Mouse (Mus musculus): ENCODE measurements around the gene Map2k5. TPM values are rescaled to one million over a fixed set of nuclear protein-coding genes. Genes with fewer than 3 reads are reported as not detected.

Gene Map2k5
- polyA plus RNA-seq, 2 experiments from 2014 or later: 9.1 to 12.8 TPM

DNA sequence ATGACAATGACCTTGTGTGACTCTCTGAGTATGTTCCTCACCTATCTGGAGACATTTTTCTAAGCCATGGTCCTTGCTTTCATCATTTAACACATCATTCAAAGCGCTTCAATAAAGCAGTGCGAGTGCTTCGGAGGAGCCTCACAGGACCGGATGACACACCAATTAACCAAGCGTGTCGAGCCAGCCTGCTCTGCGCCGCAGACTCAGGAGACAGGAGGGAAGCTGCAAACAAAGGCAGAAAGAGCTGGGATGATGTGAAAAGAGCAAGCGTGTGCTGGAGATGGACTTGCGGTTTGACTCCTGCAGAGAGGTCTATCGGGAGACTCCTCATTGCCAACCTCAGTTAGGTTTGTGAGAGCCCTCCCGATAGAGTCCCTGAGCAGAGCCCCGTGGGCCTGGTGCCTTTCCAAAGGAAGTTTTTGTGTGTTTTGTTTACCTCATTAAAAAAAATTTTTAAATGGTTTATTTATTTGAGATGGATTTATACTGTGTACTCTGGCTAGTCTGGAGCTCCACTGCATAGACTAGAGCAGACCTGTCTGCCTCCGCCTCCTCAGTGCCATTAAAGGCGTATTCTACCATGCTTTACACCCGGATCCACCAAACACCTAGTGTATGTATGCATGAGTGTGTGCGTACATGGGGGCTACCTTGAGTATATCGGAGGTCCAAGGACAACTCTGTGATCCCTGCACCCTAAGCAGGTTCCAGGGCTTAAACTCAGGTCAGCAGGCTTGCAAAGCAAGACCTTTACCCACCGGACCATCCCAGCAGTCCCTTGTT lies 126.7 kb downstream of the Map2k5 start:
- no peak for ATAC-seq

DNA sequence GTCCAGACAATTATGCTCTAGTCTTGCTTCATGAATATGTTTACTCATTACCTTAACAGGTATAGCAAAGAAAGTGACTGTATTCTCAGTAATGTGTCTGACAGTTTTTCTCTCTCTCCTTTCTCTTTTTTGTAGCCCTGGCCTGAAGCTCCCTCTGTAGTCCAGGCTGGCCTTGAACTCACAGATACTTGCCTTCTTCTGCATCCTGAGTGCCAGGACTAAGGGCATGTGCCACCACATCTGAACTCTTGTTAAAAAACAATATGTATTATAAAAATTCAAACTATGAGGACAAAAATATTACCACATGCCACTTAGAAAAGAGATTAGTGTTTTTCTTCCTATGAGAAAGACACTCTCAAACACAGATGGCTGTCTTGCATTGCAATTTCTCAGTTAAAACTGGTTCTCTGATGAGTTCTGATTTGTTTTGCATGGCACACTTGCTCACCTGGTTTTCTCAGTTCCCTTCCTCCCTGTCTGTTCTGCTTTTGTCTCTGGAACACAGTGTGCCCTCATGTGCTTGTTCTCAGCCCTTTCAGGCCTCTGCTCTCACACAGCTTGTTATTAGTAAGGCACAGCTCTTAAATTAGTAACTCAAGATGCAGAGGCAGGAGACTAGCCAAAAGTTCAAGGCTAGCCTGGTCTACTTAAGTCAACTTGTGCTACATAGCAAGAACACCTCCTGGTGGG lies 129.5 kb downstream of the Map2k5 start:
- ATAC-seq: no peak

DNA sequence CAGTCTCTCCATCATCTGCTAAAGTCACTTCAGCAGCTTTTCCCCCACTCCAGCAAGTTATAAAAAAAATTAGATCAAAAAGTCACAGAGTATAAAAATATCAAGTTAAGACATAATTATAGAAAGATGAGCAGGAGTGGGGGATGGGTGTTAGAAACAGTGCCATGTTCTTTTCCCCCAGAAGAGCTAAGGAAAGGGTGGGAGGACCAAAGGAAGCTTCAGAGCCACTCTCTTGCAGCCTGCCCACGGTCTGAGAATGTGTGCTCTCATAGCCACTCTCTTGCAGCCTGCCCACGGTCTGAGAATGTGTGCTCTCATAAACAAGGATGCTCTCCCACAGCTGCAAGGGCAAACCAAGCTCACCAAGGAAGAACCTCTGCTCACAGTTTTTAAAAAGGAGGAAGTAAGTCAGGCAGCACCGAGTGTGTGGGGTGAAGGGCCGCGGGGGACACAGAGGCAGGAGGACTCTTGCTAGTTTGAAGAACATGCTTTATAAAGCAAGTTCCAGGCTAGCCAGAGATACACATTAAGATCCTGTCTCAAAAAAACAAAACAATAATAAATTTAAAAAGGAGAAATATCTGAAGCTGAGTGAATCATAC lies 131.0 kb downstream of the Map2k5 start:
- no peak for ATAC-seq

DNA sequence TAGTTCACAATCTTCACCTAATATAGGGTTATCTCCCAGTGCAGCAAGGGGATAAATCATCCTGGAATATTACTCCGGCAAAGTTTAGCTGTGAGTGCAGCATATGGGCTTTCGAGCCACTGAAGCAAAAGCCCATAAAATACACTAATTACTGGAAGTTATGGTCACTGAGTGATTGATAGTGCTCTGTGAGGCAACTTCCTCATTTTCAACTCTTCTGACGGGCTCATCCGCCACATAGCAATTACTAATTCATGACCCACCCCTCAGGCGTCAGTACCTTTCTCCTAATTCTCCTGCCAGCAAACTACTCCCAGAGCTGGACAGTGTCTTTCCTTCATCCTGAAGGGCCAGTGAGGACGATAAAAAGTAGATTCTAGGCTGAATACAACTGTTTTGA lies 135.7 kb downstream of the Map2k5 start:
- no peak for ATAC-seq

DNA sequence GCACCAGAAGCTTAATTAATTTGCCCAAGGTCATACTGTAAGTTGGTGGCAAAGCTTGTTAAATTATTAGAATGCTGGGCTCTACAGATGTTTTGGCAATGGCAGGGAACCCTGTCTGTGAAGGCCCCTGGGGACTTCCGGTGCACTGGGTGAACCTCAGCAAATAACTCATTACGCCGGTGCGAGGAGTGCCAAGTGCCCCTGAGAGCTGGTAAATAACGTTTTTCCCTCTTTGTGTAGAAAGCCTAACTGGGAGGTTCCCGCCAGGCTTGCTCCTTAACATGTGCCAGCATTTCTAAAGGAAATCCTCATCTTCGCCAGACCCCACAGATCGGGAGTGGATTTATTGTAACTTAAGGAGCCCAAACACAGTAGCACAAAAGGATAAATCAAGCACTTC lies 136.5 kb downstream of the Map2k5 start:
- ATAC-seq: no peak

DNA sequence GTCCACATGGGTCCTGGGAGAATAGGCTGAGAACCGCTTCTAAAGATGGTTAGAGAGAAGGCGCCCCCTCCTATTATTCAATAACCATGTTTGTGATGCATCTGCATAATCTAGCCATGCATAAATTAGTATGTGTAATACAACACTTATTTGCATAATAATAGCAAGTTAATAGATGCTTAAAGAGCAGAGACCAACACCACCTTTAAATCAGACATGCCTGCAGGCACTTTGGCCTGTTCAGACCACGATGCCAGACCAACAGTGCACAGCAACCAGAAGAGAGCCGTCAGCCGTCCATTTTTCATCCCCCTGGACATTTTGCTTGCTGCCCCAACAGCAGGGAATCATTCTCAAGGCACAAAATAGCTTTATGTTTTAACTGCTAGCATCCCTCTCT lies 143.3 kb downstream of the Map2k5 start:
- ATAC-seq: no peak

DNA sequence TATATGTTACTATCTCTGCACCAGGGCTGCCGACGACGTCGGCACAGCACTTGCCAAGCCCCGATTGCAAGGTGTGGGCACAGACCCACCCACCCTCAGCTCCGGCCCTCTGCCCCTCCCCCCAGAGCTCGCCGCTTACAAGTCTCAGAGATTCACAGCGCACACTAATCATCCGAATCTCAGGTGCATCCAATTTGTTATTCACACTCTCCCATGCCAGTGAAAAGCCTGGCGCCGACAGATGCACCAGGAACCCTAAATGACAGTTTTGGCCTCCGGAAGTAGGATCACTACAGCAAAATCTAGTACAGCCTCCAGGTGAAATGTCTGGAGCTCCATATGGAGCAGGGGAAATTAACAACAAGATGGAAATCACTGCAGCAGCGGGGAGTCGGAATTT lies 147.4 kb downstream of the Map2k5 start:
- ATAC-seq: no peak

DNA sequence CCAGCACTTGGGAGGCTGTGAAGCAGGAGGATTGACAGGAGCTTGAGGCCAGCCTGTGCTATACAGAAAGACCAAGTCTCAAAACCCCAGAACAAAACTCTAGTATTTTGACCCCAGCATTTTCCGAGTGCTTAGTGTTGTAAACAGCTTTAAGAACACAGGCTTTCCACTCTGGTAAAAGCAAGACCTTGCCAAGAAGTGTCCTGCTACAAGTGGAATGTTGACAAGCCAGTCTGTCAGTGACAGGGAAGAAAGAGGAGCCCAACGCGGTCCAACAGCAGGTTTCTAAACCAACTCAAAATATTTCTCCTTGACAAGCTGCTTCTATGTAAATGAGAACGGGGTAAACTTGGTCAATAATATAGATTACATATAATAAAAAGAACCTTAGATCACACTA lies 148.6 kb downstream of the Map2k5 start:
- no peak for ATAC-seq

DNA sequence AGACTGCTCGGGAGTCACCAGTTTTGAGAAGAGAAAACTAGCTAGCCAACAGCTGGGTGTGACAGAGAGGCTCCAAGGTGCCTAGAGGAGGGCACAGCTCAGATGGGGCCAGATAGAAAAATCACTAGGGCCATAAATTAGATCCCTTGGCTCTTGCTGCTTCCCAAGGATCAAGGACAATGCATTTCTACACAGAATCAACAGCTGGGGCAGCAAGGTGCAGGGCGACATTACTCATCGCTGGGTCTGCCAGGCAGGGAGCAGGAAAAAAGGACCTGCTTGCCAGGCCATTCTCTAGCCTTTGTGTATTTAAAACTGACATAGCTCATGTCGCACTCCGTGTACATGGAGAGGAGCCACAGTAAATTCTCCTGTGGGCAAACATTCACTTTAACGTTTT lies 155.5 kb downstream of the Map2k5 start:
- ATAC-seq: no peak

DNA sequence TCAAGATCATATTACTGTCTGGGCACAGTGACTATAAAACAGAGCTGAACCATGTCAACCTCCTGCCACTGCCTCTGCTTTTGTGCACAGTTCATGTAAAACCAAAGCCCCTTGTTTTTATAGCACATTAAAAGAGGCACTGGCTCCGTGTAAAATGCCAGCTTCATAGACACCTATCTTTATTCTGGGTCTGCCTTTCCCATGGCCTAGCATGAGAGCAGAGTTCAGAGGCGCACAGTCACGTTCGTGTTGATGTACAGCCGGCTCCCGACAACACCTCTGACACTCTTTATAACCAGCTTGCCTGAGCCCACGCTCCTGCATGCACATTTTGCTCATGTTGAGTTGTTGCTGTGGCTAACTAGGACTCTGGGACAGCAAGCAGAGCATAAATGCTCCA lies 157.9 kb downstream of the Map2k5 start:
- ATAC-seq: no peak

DNA sequence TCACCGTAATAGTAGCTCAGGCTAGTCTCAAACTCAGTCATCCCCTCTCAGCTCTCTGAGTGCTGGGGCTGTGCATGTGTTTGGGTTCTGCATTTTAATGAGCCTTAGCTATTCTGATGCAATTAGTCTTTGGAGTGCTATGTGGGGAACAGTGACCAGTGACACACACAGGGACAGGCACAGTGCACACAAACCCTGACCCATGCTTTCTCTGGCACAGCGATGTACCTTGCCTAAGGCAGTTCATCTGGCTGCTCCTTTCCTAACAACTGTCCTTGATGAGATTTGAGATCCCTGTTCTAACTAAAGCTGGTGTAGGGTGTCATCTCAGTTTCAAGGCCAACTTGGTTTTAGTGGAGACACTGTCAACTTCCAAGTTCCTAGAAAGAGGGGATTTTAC lies 162.7 kb downstream of the Map2k5 start:
- no peak for ATAC-seq

DNA sequence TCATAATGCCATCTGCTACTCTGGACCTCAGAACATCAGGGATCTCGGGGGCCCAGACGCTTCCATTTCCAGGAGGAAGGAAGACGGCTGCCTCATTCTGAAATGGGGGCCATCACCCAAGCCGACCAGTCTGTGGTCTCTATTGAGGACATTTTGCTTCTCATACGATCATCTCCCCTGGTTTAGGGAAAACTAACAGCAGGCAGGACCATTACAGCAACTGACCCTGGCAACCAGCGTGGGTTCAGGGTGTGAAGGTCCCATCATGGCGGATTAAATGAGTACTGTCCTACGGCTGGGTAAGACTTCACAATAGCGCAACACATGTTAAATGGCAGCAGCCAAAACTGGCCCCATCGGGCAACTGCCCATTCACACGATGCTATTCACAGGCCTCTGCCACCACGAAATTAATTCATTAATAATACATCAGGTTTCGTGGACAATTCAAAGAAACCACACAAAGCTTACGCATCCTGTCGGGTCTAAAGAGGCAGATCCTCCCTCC lies 170.9 kb downstream of the Map2k5 start:
- no peak for ATAC-seq

DNA sequence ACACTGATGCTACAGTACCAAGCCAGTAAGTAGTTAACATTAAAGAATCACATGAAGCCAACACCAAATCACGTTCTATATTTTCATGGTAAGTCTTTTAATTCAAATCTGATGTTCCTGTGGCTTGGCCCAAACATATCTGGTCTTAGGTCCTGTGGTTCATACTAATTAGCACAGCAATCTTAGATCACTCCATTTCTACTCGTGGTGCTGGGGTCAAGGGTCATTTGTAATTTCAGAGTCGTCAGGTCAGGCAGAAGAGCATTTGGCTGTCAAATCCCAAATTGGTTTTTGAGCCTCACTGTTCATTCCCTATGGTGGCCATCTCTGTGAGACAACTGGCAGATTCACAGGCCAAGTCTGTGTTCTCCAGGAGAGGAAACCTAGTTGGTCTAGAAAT lies 174.2 kb downstream of the Map2k5 start:
- no peak for ATAC-seq

DNA sequence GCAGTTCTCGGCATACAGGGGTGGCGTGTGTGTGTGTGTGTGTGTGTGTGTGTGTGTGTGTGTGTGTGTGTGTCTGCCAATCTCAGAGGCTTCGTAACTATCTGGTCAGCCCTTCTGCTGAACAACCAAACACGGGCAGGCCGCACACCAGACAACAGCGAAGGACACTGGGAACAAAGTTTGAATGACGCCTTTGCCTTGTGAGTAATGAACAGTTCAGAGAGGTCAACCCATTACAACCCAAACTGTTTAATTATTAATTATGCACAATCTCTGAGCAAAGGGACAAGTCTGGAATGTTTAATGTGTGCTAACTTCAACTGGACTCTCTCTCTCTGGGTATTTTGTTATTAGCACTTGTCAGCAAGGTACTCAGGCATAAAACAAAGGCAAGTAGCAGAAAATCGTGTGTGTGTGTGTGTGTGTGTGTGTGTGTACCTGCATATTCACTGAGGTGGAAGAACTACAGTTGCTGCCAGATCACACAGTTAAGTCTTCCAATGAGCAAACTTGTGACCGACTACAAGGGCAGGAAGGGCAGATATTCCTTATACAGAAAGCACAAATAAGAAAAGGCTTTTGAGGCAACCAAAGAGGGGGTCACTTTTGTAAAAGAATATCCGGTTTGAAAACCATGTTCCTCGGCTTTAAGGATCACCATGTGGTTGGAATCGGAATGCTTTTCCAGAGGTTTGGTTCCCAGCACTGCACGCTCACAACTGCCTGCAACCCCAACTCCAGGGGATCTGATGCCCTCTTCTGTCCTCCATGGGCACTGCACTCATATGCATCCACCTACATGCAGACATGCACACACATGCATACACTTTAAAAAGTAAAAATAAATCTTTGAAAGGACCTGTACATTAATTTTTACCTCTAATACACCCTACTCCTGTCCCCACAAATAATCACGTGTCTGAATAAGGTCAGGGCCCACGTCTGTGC lies 176.1 kb downstream of the Map2k5 start:
- ATAC-seq: no peak

DNA sequence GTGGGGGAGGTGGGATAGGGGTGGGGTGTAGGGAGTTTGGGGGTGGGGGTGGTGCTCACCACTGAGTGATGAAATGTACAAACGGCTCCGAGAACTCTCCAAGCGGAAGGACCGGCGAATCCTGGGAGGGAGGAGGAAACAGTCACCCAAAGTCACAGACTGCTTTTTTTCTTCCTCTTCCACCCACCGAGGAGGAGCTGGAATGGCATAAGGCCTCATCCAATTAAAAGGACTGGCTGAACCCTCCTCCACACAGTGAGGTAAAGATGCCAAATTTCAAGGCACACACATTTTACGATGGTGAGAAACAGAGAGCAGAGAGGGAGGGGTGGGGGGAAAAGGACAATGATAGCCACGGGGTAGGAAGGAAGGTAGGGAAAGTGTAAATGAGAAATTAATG lies 180.4 kb downstream of the Map2k5 start:
- no peak for ATAC-seq

DNA sequence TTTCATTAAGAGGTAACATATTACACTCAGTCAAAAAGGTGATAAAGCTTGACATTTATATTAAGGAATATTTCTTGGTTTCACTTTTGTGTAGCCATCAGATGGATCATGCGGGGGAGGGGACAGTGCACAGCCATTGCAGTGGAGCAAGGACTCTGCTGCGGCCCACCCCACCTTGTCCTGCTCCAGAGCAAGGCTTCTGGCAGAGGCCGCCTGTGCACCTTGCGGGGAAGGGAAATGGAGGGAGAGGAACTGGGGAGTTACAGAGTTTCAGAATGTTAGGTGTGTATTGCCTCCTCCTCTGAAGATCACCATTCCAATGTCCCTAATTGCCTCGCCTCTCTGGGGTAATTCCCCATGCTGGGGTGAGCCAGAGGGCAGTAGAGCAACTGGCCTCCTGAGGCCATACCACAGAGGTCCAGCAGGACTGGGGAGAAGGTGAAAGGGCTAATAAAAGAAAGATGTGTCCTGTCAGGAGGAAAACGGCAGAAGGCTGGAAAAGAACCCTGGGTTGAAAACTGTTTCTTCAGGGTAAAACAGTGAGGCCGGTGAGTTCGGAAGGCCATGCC lies 181.5 kb downstream of the Map2k5 start:
- no peak for ATAC-seq

DNA sequence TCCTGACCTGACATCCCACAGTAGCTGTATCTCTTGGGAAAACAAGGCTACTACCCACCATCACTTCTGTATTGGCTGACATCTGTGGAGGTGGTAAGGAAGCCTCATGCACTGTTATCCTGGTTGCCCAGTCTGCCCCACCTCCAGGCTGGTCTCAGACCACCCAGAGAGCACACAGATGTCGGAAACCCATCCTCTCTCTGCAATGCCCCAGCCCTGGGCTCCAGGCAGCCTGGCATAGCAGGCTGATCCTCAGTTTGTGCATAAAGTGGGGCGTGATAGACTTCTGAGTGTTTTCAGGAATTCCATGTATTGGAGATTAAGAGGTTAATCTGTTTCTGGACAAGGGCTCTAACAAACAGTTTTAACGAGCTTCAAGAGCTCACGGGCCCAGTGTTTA lies 182.2 kb downstream of the Map2k5 start:
- ATAC-seq: no peak

DNA sequence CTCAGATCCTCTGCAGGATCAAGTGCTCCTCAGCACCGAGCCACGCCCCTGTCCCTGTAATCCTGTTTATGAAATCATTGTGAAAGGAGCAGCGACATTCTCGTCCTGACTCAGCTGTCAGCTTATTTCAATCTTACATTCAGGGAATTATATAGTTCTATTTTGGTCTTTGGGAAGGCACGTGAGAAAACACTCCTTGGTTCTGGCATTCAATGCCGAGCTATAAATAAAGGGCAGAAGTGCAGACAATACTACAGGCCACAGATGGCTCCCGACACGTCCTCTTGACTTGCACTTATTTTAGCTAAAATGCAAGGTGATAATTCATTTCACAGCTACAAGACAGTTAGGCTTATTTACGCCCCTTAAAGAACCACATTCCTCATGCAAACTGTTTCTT lies 182.9 kb downstream of the Map2k5 start:
- no peak for ATAC-seq

DNA sequence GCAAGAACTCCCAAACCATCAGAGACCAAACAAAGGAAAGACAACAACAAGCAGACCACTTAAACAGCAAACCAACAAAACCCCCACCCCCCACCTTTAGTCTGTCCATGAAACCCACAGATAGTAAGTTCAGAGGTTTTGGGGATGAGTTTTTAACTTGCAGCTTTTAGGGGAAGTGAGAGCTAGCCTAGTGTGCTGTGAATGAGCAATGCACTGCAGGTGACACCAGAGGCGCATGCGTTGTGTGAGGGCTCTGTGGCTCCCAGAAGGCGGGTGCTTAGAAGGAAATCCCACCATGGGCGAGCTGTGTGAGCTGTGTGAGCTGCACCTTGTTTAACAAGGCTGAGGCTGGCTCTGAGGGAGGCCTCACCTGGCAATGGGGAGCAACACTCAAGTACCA lies 184.9 kb downstream of the Map2k5 start:
- no peak for ATAC-seq

DNA sequence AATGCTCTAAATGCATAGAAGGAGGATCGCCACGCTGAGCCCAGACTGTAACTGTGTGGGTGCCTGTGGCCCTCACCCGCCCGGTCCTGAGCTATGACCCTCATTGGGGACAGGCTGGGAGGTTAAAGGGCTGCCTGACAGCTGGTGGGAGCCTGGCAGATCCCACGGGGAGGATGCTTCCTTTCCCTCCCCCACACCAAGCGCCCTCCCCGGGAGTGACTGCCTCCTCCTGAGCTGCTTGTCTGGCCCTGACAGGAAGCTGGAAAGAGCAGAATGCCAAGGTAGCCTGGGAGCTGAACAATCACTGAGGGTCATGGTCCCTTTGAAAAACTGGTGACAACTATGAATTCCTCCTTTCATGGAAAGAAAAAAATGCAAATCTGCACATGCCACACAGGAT lies 190.4 kb downstream of the Map2k5 start:
- ATAC-seq: no peak

DNA sequence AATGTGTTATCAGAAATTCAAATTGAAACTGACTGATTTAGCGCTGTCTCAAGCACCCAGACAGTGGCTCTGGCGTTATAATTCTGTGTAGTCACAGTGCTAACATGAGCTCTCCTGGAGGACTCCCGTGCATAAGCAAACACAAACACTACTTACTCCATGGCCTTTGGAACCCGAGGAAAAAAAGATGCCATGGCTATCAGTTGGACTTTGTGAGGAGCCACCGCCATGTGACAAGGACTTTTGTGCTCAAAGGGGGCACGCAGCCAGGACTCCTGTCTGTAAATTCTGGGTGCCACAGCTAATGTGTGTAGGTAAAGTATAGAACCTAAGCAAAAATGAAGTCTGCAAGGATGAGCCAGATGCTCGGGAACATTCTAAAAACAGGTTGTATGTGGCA lies 192.5 kb downstream of the Map2k5 start:
- ATAC-seq: no peak

DNA sequence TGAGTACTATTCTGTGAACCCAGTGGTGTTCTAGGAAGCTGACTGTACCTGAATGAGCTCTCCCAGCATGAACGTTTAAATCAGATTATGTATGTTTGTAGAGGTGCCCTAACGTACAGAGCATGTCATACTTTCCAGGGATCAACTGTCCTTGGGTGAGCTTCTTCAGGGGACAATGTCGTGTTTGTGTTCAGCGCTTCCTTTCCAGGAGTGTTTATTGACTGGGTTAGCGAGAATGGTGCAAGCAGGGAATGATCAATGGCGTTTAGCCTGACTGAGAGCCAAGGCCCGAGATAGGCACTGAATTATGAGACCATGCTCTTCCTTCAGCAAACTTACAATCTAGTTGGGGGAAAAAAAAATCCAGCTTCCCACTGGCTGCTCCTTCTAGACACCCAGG lies 193.8 kb downstream of the Map2k5 start:
- ATAC-seq: no peak
